Mouse (Mus musculus): ENCODE measurements around the gene Etv2.

The Etv2 gene

GRCm38 (mm10) chr7:30635752-30636151 is at the start of gene Etv2:
Gene Etv2 (minus strand): TSS chr7:30635852.
- DNase-seq, result no peak

GRCm38 (mm10) chr7:30683425-30683824 is 47.8 kb upstream of the Etv2 start:
- DNase-seq, result no peak

GRCm38 (mm10) chr7:30681897-30682296 is 46.2 kb upstream of the Etv2 start:
- no peak for DNase-seq

- no peak for DNase-seq
Measured at GRCm38 (mm10) chr7:30678263-30678975, 42.8 kb upstream of the Etv2 start.

- DNase-seq, result no peak
Measured at GRCm38 (mm10) chr7:30671480-30671879, 35.8 kb upstream of the Etv2 start, which contains the start of gene Pmis2. Gene Pmis2 (minus strand): TSS chr7:30671605.

GRCm38 (mm10) chr7:30669229-30669628 is 33.6 kb upstream of the Etv2 start:
- peak; percentile 24 to 34 for DNase-seq

GRCm38 (mm10) chr7:30665321-30665720 is 29.7 kb upstream of the Etv2 start:
- peak; percentile 24 to 29 for DNase-seq

GRCm38 (mm10) chr7:30664529-30665200 is 29.0 kb upstream of the Etv2 start, which contains the start of gene Haus5:
Gene Haus5 (minus strand): TSS chr7:30664994.
- peak; percentile 96 to 97 for DNase-seq

GRCm38 (mm10) chr7:30649591-30650540 is 14.2 kb upstream of the Etv2 start, which contains the start of gene Rbm42:
Gene Rbm42 (minus strand): TSS chr7:30650317.
- DNase-seq, result peak; percentile 96 to 98

- DNase-seq, result no peak
Measured at GRCm38 (mm10) chr7:30639083-30639482, 3.4 kb upstream of the Etv2 start.

- no peak for DNase-seq
Measured at GRCm38 (mm10) chr7:30636395-30636794, 743 bp upstream of the Etv2 start.

- peak; percentile 81 to 83 for DNase-seq
Measured at GRCm38 (mm10) chr7:30634621-30635020, 1.0 kb downstream of the Etv2 start.

- no peak for DNase-seq
Measured at GRCm38 (mm10) chr7:30633762-30634412, 1.8 kb downstream of the Etv2 start.

GRCm38 (mm10) chr7:30629013-30629412 is 6.6 kb downstream of the Etv2 start:
- no peak for DNase-seq

- DNase-seq, result no peak
Measured at GRCm38 (mm10) chr7:30626647-30627046, 9.0 kb downstream of the Etv2 start.

GRCm38 (mm10) chr7:30625530-30626384 is 9.9 kb downstream of the Etv2 start, which contains the start of gene Cox6b1:
Gene Cox6b1 (minus strand): TSS chr7:30626151.
- peak; percentile 86 to 87 for DNase-seq

GRCm38 (mm10) chr7:30619202-30619601 is 16.4 kb downstream of the Etv2 start:
- DNase-seq, result peak; percentile 65 to 68

GRCm38 (mm10) chr7:30618658-30619057 is 17.0 kb downstream of the Etv2 start:
- no peak for DNase-seq

- no peak for DNase-seq
Measured at GRCm38 (mm10) chr7:30615049-30615760, 20.4 kb downstream of the Etv2 start.

- peak; percentile 25 to 28 for DNase-seq
Measured at GRCm38 (mm10) chr7:30614454-30614853, 21.2 kb downstream of the Etv2 start.
